Mouse (Mus musculus) kidney, adult 2 months (tissue): ENCODE measurements around the gene Nectin2. TPM values are rescaled to one million over a fixed set of nuclear protein-coding genes. Genes with fewer than 3 reads are reported as not detected.

ENCODE experiments used
- DNase-seq: peaks from one replicate; pipeline ENCODE4 v3.0.0; 2021
- H3K27ac ChIP-seq: fragments of 200-500 bp; 2 replicates; pipeline ENCODE4 v1.5.1; 2012; ENCODE audit warnings: low read depth, low read length, control low read depth, inconsistent platforms; ENCODE audit not compliant: insufficient read depth
- H3K27me3 ChIP-seq: fragments of 200-500 bp; replicated peaks from 2 replicates; pipeline ENCODE4 v1.6.1; 2012; ENCODE audit warnings: mild to moderate bottlenecking, moderate library complexity, low read length, inconsistent platforms; ENCODE audit not compliant: control insufficient read depth, insufficient read depth
- H3K36me3 ChIP-seq: fragments of 200-500 bp; 2 replicates; pipeline ENCODE4 v1.6.1; 2012; ENCODE audit warnings: mild to moderate bottlenecking, moderate library complexity, low read length, inconsistent platforms; ENCODE audit not compliant: control insufficient read depth, insufficient read depth
- H3K4me1 ChIP-seq: fragments of 200-500 bp; 2 replicates; pipeline ENCODE4 v1.6.1; 2011; ENCODE audit warnings: low read length; ENCODE audit not compliant: control insufficient read depth, insufficient read depth
- H3K4me3 ChIP-seq: fragments of 200-500 bp; 2 replicates; pipeline ENCODE4 v1.5.1; 2011; ENCODE audit warnings: mild to moderate bottlenecking, low read depth, low read length, control low read depth; ENCODE audit not compliant: insufficient read depth
- CTCF ChIP-seq: fragments of 200-500 bp; conservative IDR thresholded peaks from 2 replicates; pipeline ENCODE4 v1.5.1; 2011; ENCODE audit warnings: low read depth, mild to moderate bottlenecking, control low read depth, low read length, moderate library complexity, mixed read lengths; ENCODE audit not compliant: insufficient read depth, insufficient read length
- POLR2A ChIP-seq: fragments of 200-500 bp; IDR thresholded peaks from one replicate; pipeline ENCODE4 v1.6.1; 2011; ENCODE audit warnings: low read depth, low read length, control low read depth
- WGBS: fragments of 180-500 bp; shearing (Covaris S2); methylation state at CpG from one replicate; pipeline ENCODE4 v1.1.7; 2018; 5-methylcytosine and 5-hydroxymethylcytosine counted together
- polyA plus RNA-seq: library from polyadenylated mRNA; depleted of rRNA; stranded (reverse); fragments of >200 nt; gene quantifications from 2 replicates; pipeline ENCODE4 v1.2.3, GENCODE M21; 2012

Nectin2 gene
- polyA plus RNA-seq, 1 experiment = 44.5 TPM

DNA sequence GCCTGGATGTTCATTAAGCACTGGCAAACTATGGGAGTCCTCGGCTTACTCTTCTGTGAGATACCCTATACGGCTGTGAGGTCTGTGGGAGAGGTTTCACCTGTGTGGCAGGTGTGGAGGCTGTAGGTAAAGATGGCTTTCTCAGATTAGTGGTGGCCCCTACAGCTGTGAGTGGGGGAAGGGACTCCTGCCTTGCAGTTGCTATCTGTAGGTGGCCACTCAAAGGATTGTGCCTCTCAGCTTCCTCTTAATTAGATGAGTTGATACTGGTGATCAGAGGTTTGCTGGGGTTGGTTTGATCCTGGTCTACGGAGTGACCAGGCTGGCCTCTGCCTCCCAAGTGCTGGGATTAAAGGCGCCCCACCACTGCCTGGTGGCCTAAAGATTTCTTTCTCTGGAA is 45.8 kb downstream of the Nectin2 start:
- peaks cover 9% of the 10 kb centered on the region for H3K4me1 ChIP-seq
- no peak overlapping the region for H3K4me3 ChIP-seq
- H3K27ac ChIP-seq = no peak overlapping the region
- TF ChIP-seq CTCF (no peak), POLR2A (no peak)
- 98% methylated on average over 4 of the region's 4 CpGs for WGBS
- DNase-seq = no peak
- H3K27me3 ChIP-seq = no peaks in the 10 kb centered on the region
- H3K36me3 ChIP-seq = no peaks in the 10 kb centered on the region

DNA sequence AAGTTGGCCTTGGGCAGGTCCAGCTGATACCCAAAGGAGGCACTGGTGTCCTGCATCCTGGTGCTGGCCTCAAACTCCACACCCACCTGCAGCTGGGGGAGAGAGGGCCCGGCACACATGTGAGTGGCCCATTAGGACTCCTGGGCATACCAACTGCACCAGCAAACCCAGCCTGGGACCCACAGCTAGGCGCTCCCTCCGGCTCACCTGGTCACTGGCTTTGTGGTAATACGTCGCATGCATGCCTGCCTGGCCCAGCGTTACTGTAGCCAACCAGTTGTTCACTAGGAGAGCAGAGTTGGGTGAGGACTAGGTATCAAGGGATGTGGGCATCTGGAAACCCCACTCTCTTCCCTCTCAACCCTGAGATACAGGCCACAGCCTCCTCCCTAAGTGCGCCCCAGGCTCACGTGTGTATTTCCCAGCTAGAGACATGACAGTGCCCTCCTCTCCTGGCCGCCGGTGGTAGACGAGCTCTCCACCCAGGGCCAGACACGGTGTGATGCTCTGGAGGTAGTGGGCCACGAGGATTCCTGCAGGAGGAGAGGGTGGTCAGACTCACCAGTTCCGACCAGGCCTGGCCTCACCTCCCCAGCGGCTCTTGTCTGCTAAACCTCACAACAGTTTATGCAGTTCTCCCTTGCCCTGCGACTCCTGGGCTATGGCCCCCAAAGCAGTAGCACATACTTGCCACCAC is 47.3 kb downstream of the Nectin2 start:
- no peak overlapping the region for H3K27ac ChIP-seq
- WGBS = 94% methylated on average over 16 of the region's 16 CpGs
- no peaks in the 10 kb centered on the region for H3K27me3 ChIP-seq
- no peak overlapping the region for H3K4me3 ChIP-seq
- no peak for TF ChIP-seq CTCF
- TF ChIP-seq POLR2A = no peak
- no peaks in the 10 kb centered on the region for H3K36me3 ChIP-seq
- H3K4me1 ChIP-seq = peaks cover 20% of the 10 kb centered on the region
- DNase-seq = no peak

DNA sequence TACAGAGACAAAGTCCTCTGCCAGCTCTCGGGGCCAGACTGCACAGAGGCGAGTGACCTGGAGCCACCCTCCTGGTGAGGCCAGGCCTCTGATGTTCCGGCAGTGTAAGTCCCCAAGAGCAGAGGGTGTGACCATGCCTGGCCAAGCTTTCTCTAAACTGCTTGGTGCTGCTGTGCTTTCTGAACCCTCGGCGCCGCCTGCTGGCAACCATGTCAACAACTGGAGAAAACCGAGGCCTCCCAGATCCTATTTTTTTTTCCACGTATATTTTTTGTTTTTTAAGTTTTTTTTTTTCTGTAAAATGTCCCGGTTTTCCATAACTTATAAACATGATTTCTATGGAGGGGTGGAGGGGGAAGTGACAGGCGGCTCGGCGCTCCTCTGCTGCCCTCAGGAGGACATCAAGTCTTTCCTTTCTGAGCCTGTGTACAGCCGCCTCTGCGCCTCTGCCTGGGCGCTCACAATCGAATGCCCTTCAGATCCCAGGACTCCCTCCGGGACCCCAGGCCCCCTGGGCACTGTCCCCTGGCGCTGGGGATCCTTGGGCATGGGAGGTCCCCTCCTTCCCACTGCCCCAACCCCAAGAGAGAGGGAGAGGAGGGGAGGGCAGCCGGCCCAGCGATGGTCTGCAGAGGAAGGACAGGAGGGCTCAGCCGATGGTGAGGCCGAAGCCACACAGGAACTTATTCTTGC is 49.1 kb downstream of the Nectin2 start:
- WGBS = 28% methylated on average over 22 of the region's 22 CpGs
- no peak overlapping the region for H3K4me3 ChIP-seq
- peak; percentile 87 for DNase-seq

DNA sequence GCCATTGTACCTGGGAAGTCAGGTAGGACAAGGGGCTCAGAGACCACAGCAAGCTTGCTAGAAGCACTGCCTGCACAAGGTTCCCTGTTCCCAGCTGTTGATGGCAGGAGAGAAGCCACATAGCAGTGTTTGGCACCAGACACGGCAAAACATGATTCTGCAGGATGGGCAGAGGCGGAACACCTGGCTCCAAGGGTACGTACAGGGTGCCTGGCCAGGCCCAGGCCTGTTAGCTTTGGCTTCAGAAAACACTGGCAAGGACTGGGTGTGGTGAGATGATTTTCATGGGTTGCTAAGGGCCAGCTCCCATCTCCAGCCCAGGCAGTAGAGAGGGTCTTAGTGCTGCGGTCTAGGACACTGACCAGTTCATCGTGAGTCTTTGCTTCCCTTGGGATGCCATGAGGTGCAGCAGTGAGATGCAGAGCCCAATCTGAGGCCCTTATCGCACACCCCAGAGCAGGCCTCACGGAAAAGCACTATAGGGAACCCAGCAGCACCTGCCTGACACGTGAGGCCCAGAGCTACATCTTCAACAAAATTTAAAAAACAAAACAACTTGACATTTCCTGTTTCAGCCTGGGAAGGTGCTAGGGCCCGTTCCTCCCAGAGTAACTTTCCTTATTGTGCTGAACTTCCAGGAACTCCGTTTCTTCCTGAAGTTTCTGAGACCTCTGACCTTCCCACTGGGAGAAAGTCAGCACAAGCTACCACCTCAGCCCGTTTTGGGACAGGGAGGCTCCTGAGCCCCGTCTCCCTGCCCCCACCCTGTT is 49.8 kb downstream of the Nectin2 start:
- no peaks in the 10 kb centered on the region for H3K36me3 ChIP-seq
- DNase-seq = no peak
- H3K27me3 ChIP-seq = no peaks in the 10 kb centered on the region
- peak overlapping the region; percentile 59 for H3K27ac ChIP-seq
- no peak overlapping the region for H3K4me3 ChIP-seq
- WGBS = 43% methylated on average over 12 of the region's 12 CpGs
- peaks cover 20% of the 10 kb centered on the region for H3K4me1 ChIP-seq
- no peak for TF ChIP-seq CTCF
- no peak for TF ChIP-seq POLR2A

More for the DNA sequence above, 49.1 kb downstream of the Nectin2 start:
- Histone ChIP-seq H3K27me3 (no peaks in the 10 kb centered on the region), H3K27ac (peak overlapping the region; percentile 59), H3K4me1 (peaks cover 20% of the 10 kb centered on the region), H3K36me3 (no peaks in the 10 kb centered on the region)
- no peak for TF ChIP-seq POLR2A
- TF ChIP-seq CTCF = peak; percentile 73

DNA sequence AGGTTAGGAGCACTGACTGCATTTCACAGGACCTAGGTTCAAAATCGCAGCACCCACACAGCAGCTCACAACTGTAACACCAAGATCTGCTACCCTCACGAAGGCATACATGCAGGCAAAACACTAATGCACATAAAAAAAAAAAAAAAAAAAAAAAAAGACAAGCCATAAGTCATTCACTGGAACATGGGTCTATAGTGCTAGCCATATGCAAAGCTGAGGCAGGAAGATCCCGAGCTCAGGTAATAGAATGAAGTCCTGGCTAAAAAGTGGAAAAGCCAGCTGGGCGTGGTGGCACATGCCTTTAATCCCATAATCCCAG is 50.5 kb downstream of the Nectin2 start:
- H3K27ac ChIP-seq = no peak overlapping the region
- no peaks in the 10 kb centered on the region for H3K36me3 ChIP-seq
- DNase-seq = no peak
- TF ChIP-seq CTCF (no peak), POLR2A (no peak)
- H3K4me3 ChIP-seq = no peak overlapping the region
- H3K4me1 ChIP-seq = peaks cover 20% of the 10 kb centered on the region
- WGBS = 83% methylated on average over 4 of the region's 4 CpGs
- no peaks in the 10 kb centered on the region for H3K27me3 ChIP-seq

DNA sequence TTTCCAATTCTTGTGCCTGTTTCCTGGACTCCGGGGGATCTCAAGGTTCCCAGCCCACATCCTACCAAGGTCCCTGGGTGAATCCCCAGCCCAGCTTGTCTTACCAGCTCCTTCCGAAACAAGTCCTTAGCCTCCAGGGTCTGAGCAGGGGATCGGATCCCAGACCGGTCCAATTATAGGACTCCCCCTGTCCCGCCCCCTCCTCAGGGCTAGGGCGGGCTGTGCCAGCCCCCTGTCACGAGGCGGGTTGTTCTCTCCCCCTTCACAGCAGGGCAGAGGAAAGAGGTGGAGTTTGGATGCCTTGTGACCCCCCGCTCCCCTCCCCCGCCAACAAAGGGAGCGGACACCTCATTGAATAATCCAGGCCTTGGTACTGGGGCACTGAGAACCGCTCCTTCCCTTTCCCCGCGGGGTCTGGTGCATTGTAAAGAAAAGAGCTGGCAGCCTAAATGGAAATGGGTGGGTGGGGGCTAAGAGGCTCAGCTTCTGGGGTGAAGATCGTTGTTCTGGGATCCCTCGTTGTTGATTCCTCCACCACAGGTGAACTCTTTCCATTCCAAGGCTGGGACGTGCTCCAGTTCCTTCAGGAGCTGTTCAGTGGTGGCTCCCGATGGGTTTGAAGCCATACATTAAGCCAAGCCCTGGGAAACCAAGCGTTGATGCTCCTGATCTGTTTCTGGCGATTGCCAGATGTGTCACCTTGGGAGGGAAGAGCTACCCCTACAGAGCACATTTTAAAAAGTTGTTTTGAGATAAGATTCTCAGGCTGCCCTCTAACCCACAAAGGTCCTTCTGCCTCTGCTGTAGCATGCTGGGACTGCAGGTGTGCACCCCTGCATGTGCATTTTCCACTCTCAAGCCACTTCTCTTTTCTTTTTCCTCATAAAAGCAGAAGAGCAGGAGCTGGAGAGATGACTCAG is 51.1 kb downstream of the Nectin2 start, which contains the start of gene Apoe:
Gene Apoe, minus strand, starts transcription at position 282 of the 920 bp plus-strand sequence.
- Histone ChIP-seq H3K36me3 (no peaks in the 10 kb centered on the region), H3K27me3 (no peaks in the 10 kb centered on the region), H3K27ac (peak within 1 kb of the TSS; percentile 40), H3K4me1 (peaks cover 20% of the 10 kb centered on the region), H3K4me3 (peak within 1 kb of the TSS; percentile 26)
- TF ChIP-seq POLR2A (no peak), CTCF (0 out of 2 replicates have a peak, but pooled peaks have one; percentile 2)
- WGBS = 9% methylated on average over 20 of the region's 20 CpGs
- DNase-seq = peak; percentile 71
